Mouse (Mus musculus) myocyte (in vitro differentiated cells): ENCODE measurements at regions not wholly inside any gene's neighbourhood (a gene's known extent, or its start where the extent isn't known, plus 50 kb on each side); places are given as distances from the start of the nearest gene placed in this dataset.

Experiments
- H3K27me3 ChIP-seq: one replicate; pipeline ENCODE4 v1.6.1; 2011; ENCODE audit not compliant: control insufficient read depth, insufficient read depth, insufficient read length
- H3K36me3 ChIP-seq: one replicate; pipeline ENCODE4 v1.6.1; 2011; ENCODE audit not compliant: control insufficient read depth, insufficient read depth
- H3K4me2 ChIP-seq: one replicate; pipeline ENCODE4 v1.6.1; 2011; ENCODE audit warnings: low read depth, control low read depth
- H3K4me3 ChIP-seq: one replicate; pipeline ENCODE4 v1.5.1; 2011; ENCODE audit warnings: mild to moderate bottlenecking, control low read depth, moderate library complexity
- H3K79me2 ChIP-seq: one replicate; pipeline ENCODE4 v1.6.1; 2011; ENCODE audit not compliant: control insufficient read depth, insufficient read depth
- H3ac ChIP-seq: one replicate; pipeline ENCODE4 v1.6.1; 2011; ENCODE audit not compliant: control insufficient read depth, insufficient read length
- CEBPB ChIP-seq: IDR thresholded peaks from 2 replicates; pipeline ENCODE4 v1.6.1; 2011; ENCODE audit warnings: mild to moderate bottlenecking, moderate library complexity; ENCODE audit not compliant: poor library complexity, insufficient read depth, severe bottlenecking
- E2F4 ChIP-seq: IDR thresholded peaks from one replicate; pipeline ENCODE4 v1.6.1; 2011; ENCODE audit warnings: mild to moderate bottlenecking, control low read depth, moderate library complexity; ENCODE audit not compliant: insufficient read depth
- MAX ChIP-seq: IDR thresholded peaks from one replicate; pipeline ENCODE4 v1.6.1; 2011; ENCODE audit warnings: low read depth, mild to moderate bottlenecking, control low read depth
- MYOD1 ChIP-seq, 3 experiments: IDR thresholded peaks; one replicate each; pipeline ENCODE4 v1.6.1; 2011; ENCODE audit warnings: control low read depth in 2 of 3, low read depth in 2 of 3, mild to moderate bottlenecking in 2 of 3, moderate library complexity in 1 of 3; ENCODE audit not compliant: insufficient read length in 2 of 3, control insufficient read depth in 1 of 3
- MYOG ChIP-seq, 3 experiments: IDR thresholded peaks; one replicate each; pipeline ENCODE4 v1.6.1; 2011; ENCODE audit warnings: control low read depth in 2 of 3, low read depth in 2 of 3, mild to moderate bottlenecking in 2 of 3; ENCODE audit not compliant: insufficient read length in 2 of 3, control insufficient read depth in 1 of 3, insufficient read depth in 1 of 3
- POLR2A ChIP-seq: IDR thresholded peaks from one replicate; pipeline ENCODE4 v1.6.1; 2011; ENCODE audit warnings: low read depth, mild to moderate bottlenecking, control low read depth, moderate library complexity; ENCODE audit not compliant: insufficient read length
- POLR2AphosphoS2 ChIP-seq: IDR thresholded peaks from one replicate; pipeline ENCODE4 v1.6.1; 2011; ENCODE audit warnings: low read depth, control low read depth; ENCODE audit not compliant: insufficient read length
- REST ChIP-seq: IDR thresholded peaks from one replicate; pipeline ENCODE4 v1.6.1; 2011; ENCODE audit warnings: mild to moderate bottlenecking, control low read depth, moderate library complexity; ENCODE audit not compliant: insufficient read depth, insufficient read length
- SRF ChIP-seq: IDR thresholded peaks from one replicate; pipeline ENCODE4 v1.6.1; 2011; ENCODE audit warnings: low read depth; ENCODE audit not compliant: control insufficient read depth, insufficient read length
- TCF12 ChIP-seq: IDR thresholded peaks from one replicate; pipeline ENCODE4 v1.6.1; 2011; ENCODE audit warnings: mild to moderate bottlenecking, control low read depth; ENCODE audit not compliant: poor library complexity, insufficient read depth, severe bottlenecking
- TCF3 ChIP-seq: IDR thresholded peaks from one replicate; pipeline ENCODE4 v1.6.1; 2011; ENCODE audit warnings: low read depth, control low read depth; ENCODE audit not compliant: insufficient read length
- USF1 ChIP-seq: IDR thresholded peaks from one replicate; pipeline ENCODE4 v1.6.1; 2011; ENCODE audit warnings: low read depth, mild to moderate bottlenecking, control low read depth, moderate library complexity

- no peak for TF ChIP-seq CEBPB
- no peak for TF ChIP-seq MAX
- no peak for TF ChIP-seq REST
- no peak for TF ChIP-seq POLR2A
- TF ChIP-seq TCF3: no peak
- TF ChIP-seq TCF12: no peak
- no peak for TF ChIP-seq POLR2AphosphoS2
- H3K27me3 ChIP-seq: no peaks in the 10 kb centered on the region
- no peaks in the 10 kb centered on the region for H3K36me3 ChIP-seq
- H3ac ChIP-seq: no peak overlapping the region
- H3K4me2 ChIP-seq: no peak overlapping the region
- no peak overlapping the region for H3K4me3 ChIP-seq
- H3K79me2 ChIP-seq: no peaks in the 10 kb centered on the region
Observed at GRCm38 (mm10) chr16:24282194-24282683, 111.1 kb upstream of the Lpp start.

- H3K4me2 ChIP-seq: no peak overlapping the region
- no peaks in the 10 kb centered on the region for H3K27me3 ChIP-seq
- H3K36me3 ChIP-seq: no peaks in the 10 kb centered on the region
- no peak overlapping the region for H3ac ChIP-seq
- H3K4me3 ChIP-seq: no peak overlapping the region
- H3K79me2 ChIP-seq: no peaks in the 10 kb centered on the region
- TF ChIP-seq E2F4: no peak
- TF ChIP-seq USF1: no peak
- TF ChIP-seq TCF3: no peak
- TF ChIP-seq POLR2AphosphoS2: no peak
- no peak for TF ChIP-seq POLR2A
- no peak for TF ChIP-seq TCF12
- TF ChIP-seq REST: no peak
- TF ChIP-seq CEBPB: no peak
- TF ChIP-seq MYOG (IDR thresholded peaks at IDR 0.05; ENCODE audit: control insufficient read depth in 1 of 3, insufficient read depth in 1 of 3, insufficient read length in 2 of 3, low read depth in 2 of 3): no peak
- TF ChIP-seq SRF: no peak
- TF ChIP-seq MAX: no peak
- TF ChIP-seq MYOD1 (IDR thresholded peaks at IDR 0.05; ENCODE audit: control insufficient read depth in 1 of 3, insufficient read length in 2 of 3, low read depth in 2 of 3): no peak
Observed at GRCm38 (mm10) chr16:24281561-24281960, 111.7 kb upstream of the Lpp start.

GRCm38 (mm10) chr16:24277857-24278256 is 115.5 kb upstream of the Lpp start:
- H3K79me2 ChIP-seq: no peaks in the 10 kb centered on the region
- H3K36me3 ChIP-seq: no peaks in the 10 kb centered on the region
- H3K4me2 ChIP-seq: no peak overlapping the region
- H3K4me3 ChIP-seq: no peak overlapping the region
- H3K27me3 ChIP-seq: no peaks in the 10 kb centered on the region
- TF ChIP-seq TCF12: no peak
- TF ChIP-seq SRF: no peak
- no peak for TF ChIP-seq MAX
- no peak for TF ChIP-seq REST
- TF ChIP-seq MYOD1 (IDR thresholded peaks at IDR 0.05; ENCODE audit: control insufficient read depth in 1 of 3, insufficient read length in 2 of 3, low read depth in 2 of 3): no peak
- no peak for TF ChIP-seq E2F4
- TF ChIP-seq TCF3: no peak
- no peak overlapping the region for H3ac ChIP-seq

GRCm38 (mm10) chr16:24262701-24263100 is 130.6 kb upstream of the Lpp start:
- Histone ChIP-seq H3ac (no peak overlapping the region), H3K4me3 (no peak overlapping the region), H3K36me3 (no peaks in the 10 kb centered on the region), H3K27me3 (no peaks in the 10 kb centered on the region), H3K79me2 (no peaks in the 10 kb centered on the region), H3K4me2 (no peak overlapping the region)
- no peak for TF ChIP-seq TCF12

- Histone ChIP-seq H3K4me2 (no peak overlapping the region), H3K36me3 (no peaks in the 10 kb centered on the region), H3K4me3 (no peak overlapping the region), H3K27me3 (no peaks in the 10 kb centered on the region), H3ac (no peak overlapping the region), H3K79me2 (no peaks in the 10 kb centered on the region)
- TF ChIP-seq TCF3: no peak
- no peak for TF ChIP-seq E2F4
- no peak for TF ChIP-seq POLR2AphosphoS2
- TF ChIP-seq REST: no peak
- no peak for TF ChIP-seq SRF
- no peak for TF ChIP-seq MYOG (IDR thresholded peaks at IDR 0.05; ENCODE audit: control insufficient read depth in 1 of 3, insufficient read depth in 1 of 3, insufficient read length in 2 of 3, low read depth in 2 of 3)
- TF ChIP-seq MAX: no peak
- TF ChIP-seq USF1: no peak
- TF ChIP-seq POLR2A: no peak
- no peak for TF ChIP-seq TCF12
- no peak for TF ChIP-seq MYOD1 (IDR thresholded peaks at IDR 0.05; ENCODE audit: control insufficient read depth in 1 of 3, insufficient read length in 2 of 3, low read depth in 2 of 3)
- TF ChIP-seq CEBPB: no peak
Observed at GRCm38 (mm10) chr16:24259711-24260230, 133.5 kb upstream of the Lpp start.
